Comparison of ENCODE assay signal across 15 mouse cellular contexts in genomic region chr13:54748190-54748589, GRCm38 (mm10). TPM values are rescaled to one million over a fixed set of nuclear protein-coding genes. Genes with fewer than 3 reads are reported as not detected.
A peak's percentile ranks its signal among the peaks of the same experiment; 100 is the strongest.
DNase-seq lines count a peak whose midpoint lies in the region; ATAC-seq lines count a peak whose summit lies in the region.
"Had no signal": no experiment of that assay in that cellular context is flagged by ENCODE, and none has a peak within 500 bp of the region (broad histone marks: within the 10 kb centered on the region; RNA-seq: fewer than 3 reads in every experiment).

No protein-coding gene starts in this region.

- peaks cover 27% of the 10 kb centered on the region for H3K27me3 ChIP-seq in forebrain, embryonic 13.5 days
- no peaks in the 10 kb centered on the region for H3K27me3 ChIP-seq in hindbrain, embryonic 16.5 days (replicated peaks; ENCODE audit: control insufficient read depth, insufficient read depth, low read length)
- peaks cover 20% of the 10 kb centered on the region for H3K27me3 ChIP-seq in neural tube, embryonic 13.5 days

- peak overlapping the region; percentile 80 for H3K9ac ChIP-seq in forebrain, embryonic 13.5 days
- peak overlapping the region; percentile 91 for H3K9ac ChIP-seq in hindbrain, embryonic 16.5 days (ENCODE audit: low read depth, low read length)
- peak overlapping the region; percentile 90 for H3K9ac ChIP-seq in neural tube, embryonic 13.5 days
- H3K9ac ChIP-seq: lung, embryonic 14.5 days had no signal

- 84% methylated on average over 8 of the region's 8 CpGs for WGBS in forebrain, embryonic 13.5 days
- WGBS in hindbrain, embryonic 16.5 days = 77% methylated on average over 8 of the region's 8 CpGs
- WGBS in neural tube, embryonic 13.5 days = 86% methylated on average over 8 of the region's 8 CpGs

- DNase-seq in cerebellum, adult 8-10 months = peak; percentile 48
- no peak for DNase-seq in cerebellum, postnatal 10 days
- no peak for DNase-seq in adrenal gland, postnatal 25 days
- DNase-seq in heart, postnatal 10 days = no peak
- no peak for DNase-seq in adrenal gland, postnatal 10 days
- DNase-seq: adrenal gland, postnatal 14 days; kidney, postnatal 14 days; layer of hippocampus, postnatal 36 days; lung, embryonic 14.5 days had no signal

- H3K9me3 ChIP-seq in forebrain, embryonic 13.5 days (replicated peaks) = no peaks in the 10 kb centered on the region
- H3K9me3 ChIP-seq in hindbrain, embryonic 16.5 days (ENCODE audit: control insufficient read depth, low read length) = no peaks in the 10 kb centered on the region
- H3K9me3 ChIP-seq in neural tube, embryonic 13.5 days = no peaks in the 10 kb centered on the region

- H3K4me3 ChIP-seq in forebrain, embryonic 13.5 days = peak overlapping the region; percentile 68
- peak overlapping the region; percentile 72 for H3K4me3 ChIP-seq in hindbrain, embryonic 16.5 days (ENCODE audit: low read length)
- H3K4me3 ChIP-seq in neural tube, embryonic 13.5 days = peak overlapping the region; percentile 61

- H3K36me3 ChIP-seq in forebrain, embryonic 13.5 days (ENCODE audit: poor library complexity, severe bottlenecking) = peaks cover under 1% of the 10 kb centered on the region; the same call in 1 of the 2 replicates
- no peaks in the 10 kb centered on the region for H3K36me3 ChIP-seq in hindbrain, embryonic 16.5 days (ENCODE audit: control insufficient read depth, insufficient read depth, low read length)
- peaks cover 9% of the 10 kb centered on the region; the same call in 1 of the 2 replicates for H3K36me3 ChIP-seq in neural tube, embryonic 13.5 days

- peak overlapping the region; percentile 72 for H3K4me2 ChIP-seq in forebrain, embryonic 13.5 days
- peak overlapping the region; percentile 81 for H3K4me2 ChIP-seq in hindbrain, embryonic 16.5 days (ENCODE audit: low read length)
- H3K4me2 ChIP-seq in neural tube, embryonic 13.5 days = peak overlapping the region; percentile 78
- H3K4me2 ChIP-seq: heart, embryonic 11.5 days had no signal

- no peak for ATAC-seq in forebrain, embryonic 13.5 days
- ATAC-seq in hindbrain, embryonic 16.5 days = no peak; the same call in 1 of the 2 replicates
- no peak for ATAC-seq in neural tube, embryonic 13.5 days (ENCODE audit: low read depth)

- peaks cover 49% of the 10 kb centered on the region for H3K4me1 ChIP-seq in forebrain, embryonic 13.5 days
- H3K4me1 ChIP-seq in hindbrain, embryonic 16.5 days (ENCODE audit: control insufficient read depth, insufficient read depth, low read depth, low read length) = peaks cover 23% of the 10 kb centered on the region
- H3K4me1 ChIP-seq in neural tube, embryonic 13.5 days (replicated peaks) = peaks cover 58% of the 10 kb centered on the region

- intact Hi-C loops in heart, postnatal 10 days (cut with DNase I) = no loop called here

- no peak overlapping the region for H3K27ac ChIP-seq in forebrain, embryonic 13.5 days
- peak overlapping the region; percentile 94 for H3K27ac ChIP-seq in hindbrain, embryonic 16.5 days (ENCODE audit: low read depth, low read length)
- peak overlapping the region; percentile 92 for H3K27ac ChIP-seq in neural tube, embryonic 13.5 days (replicated peaks)

RNA-seq across cellular contexts. Expression of gene Gprin1, which starts 1.5 kb away (rescaled TPM):
- 3.5 TPM in 2 replicates for polyA plus RNA-seq in forebrain, embryonic 13.5 days (2015; fragmentation: Nextera tagmentation; extraction: Ambion mirVana)
- 4.5 and 5.7 TPM in 2 replicates for polyA plus RNA-seq in hindbrain, embryonic 16.5 days (2015; fragmentation: Nextera tagmentation; extraction: Ambion mirVana)
- polyA plus RNA-seq in neural tube, embryonic 13.5 days (2015; fragmentation: Nextera tagmentation; extraction: Ambion mirVana) = 12.2 and 17.5 TPM in 2 replicates
- total RNA-seq in adrenal gland, postnatal 25 days (2021) = 3.9 and 4.1 TPM in 2 replicates
- under 1 TPM; 0.05 to 0.10 TPM for total RNA-seq in heart, postnatal 10 days (2021)
- 1 to 10 TPM; 3.4 to 4.8 TPM for total RNA-seq in adrenal gland, postnatal 10 days (2021)
- total RNA-seq: megakaryocyte progenitor cell, adult 5-6 weeks had no signal

RNA-seq across cellular contexts. Expression of gene Sncb, which starts 18.2 kb away (rescaled TPM):
- polyA plus RNA-seq in forebrain, embryonic 13.5 days (2015; fragmentation: Nextera tagmentation; extraction: Ambion mirVana) = 9.1 and 10.6 TPM in 2 replicates
- polyA plus RNA-seq in hindbrain, embryonic 16.5 days (2015; fragmentation: Nextera tagmentation; extraction: Ambion mirVana) = 130 and 157 TPM in 2 replicates
- polyA plus RNA-seq in neural tube, embryonic 13.5 days (2015; fragmentation: Nextera tagmentation; extraction: Ambion mirVana) = 21.1 and 21.6 TPM in 2 replicates
- 0.91 and 1.6 TPM in 2 replicates for total RNA-seq in adrenal gland, postnatal 25 days (2021)
- not detected for total RNA-seq in heart, postnatal 10 days (2021)
- total RNA-seq in adrenal gland, postnatal 10 days (2021) = 1 to 10 TPM; 1.8 to 4.2 TPM
- total RNA-seq: megakaryocyte progenitor cell, adult 5-6 weeks had no signal
- polyA plus RNA-seq: lung, embryonic 14.5 days had no signal

RNA-seq across cellular contexts. Expression of gene Eif4e1b, which starts 35.6 kb away (rescaled TPM):
- not detected in 2 replicates for polyA plus RNA-seq in forebrain, embryonic 13.5 days (2015; fragmentation: Nextera tagmentation; extraction: Ambion mirVana)
- polyA plus RNA-seq in hindbrain, embryonic 16.5 days (2015; fragmentation: Nextera tagmentation; extraction: Ambion mirVana) = not detected in 2 replicates
- polyA plus RNA-seq in neural tube, embryonic 13.5 days (2015; fragmentation: Nextera tagmentation; extraction: Ambion mirVana) = not detected in 2 replicates
- not detected in 2 replicates for total RNA-seq in adrenal gland, postnatal 25 days (2021)
- total RNA-seq in heart, postnatal 10 days (2021) = not detected
- total RNA-seq in adrenal gland, postnatal 10 days (2021) = under 1 TPM in 1 of 2 experiments, not detected in 1; 0.12 TPM
- total RNA-seq: adrenal gland, postnatal 14 days; layer of hippocampus, postnatal 36 days; megakaryocyte progenitor cell, adult 5-6 weeks had no signal
- polyA plus RNA-seq: heart, embryonic 11.5 days; limb, embryonic 14.5 days; lung, embryonic 14.5 days had no signal

RNA-seq across cellular contexts. Expression of gene Tspan17, which starts 41.0 kb away (rescaled TPM):
- 11.9 and 15.0 TPM in 2 replicates for polyA plus RNA-seq in forebrain, embryonic 13.5 days (2015; fragmentation: Nextera tagmentation; extraction: Ambion mirVana)
- 105 and 131 TPM in 2 replicates for polyA plus RNA-seq in hindbrain, embryonic 16.5 days (2015; fragmentation: Nextera tagmentation; extraction: Ambion mirVana)
- 69.2 and 80.8 TPM in 2 replicates for polyA plus RNA-seq in neural tube, embryonic 13.5 days (2015; fragmentation: Nextera tagmentation; extraction: Ambion mirVana)
- 30.1 and 39.5 TPM in 2 replicates for total RNA-seq in adrenal gland, postnatal 25 days (2021)
- total RNA-seq in heart, postnatal 10 days (2021) = 10 to 100 TPM in 1 of 2 experiments, 1 to 10 TPM in 1; 10.0 to 14.3 TPM
- 10 to 100 TPM; 31.8 to 36.3 TPM for total RNA-seq in adrenal gland, postnatal 10 days (2021)

RNA-seq across cellular contexts. Expression of gene Cdhr2, which starts 46.9 kb away (rescaled TPM):
- polyA plus RNA-seq in forebrain, embryonic 13.5 days (2015; fragmentation: Nextera tagmentation; extraction: Ambion mirVana) = 0.05 TPM in 1 of 2 replicates, not detected in the other
- 0.16 and 0.21 TPM in 2 replicates for polyA plus RNA-seq in hindbrain, embryonic 16.5 days (2015; fragmentation: Nextera tagmentation; extraction: Ambion mirVana)
- 0.06 and 0.07 TPM in 2 replicates for polyA plus RNA-seq in neural tube, embryonic 13.5 days (2015; fragmentation: Nextera tagmentation; extraction: Ambion mirVana)
- not detected in 2 replicates for total RNA-seq in adrenal gland, postnatal 25 days (2021)
- total RNA-seq in heart, postnatal 10 days (2021) = not detected
- 1 to 10 TPM in 1 of 2 experiments, under 1 TPM in 1; 0.85 to 2.1 TPM for total RNA-seq in adrenal gland, postnatal 10 days (2021)
- total RNA-seq: megakaryocyte progenitor cell, adult 5-6 weeks had no signal
- polyA plus RNA-seq: lung, embryonic 14.5 days had no signal
